Mouse (Mus musculus) layer of hippocampus, postnatal 14 days (tissue): ENCODE results near the gene Kansl1l. TPM values are rescaled to one million over a fixed set of nuclear protein-coding genes. Genes with fewer than 3 reads are reported as not detected.

Experiments used
- DNase-seq, 2 experiments: peaks; one replicate each; pipeline ENCODE4 v3.0.0; 2021 to 2022; ENCODE audit warnings: low spot score in 2 of 2, mixed read lengths in 1 of 2
- total RNA-seq, 2 experiments: library from RNA; stranded (reverse); gene quantifications; 2 replicates each; pipeline ENCODE4 v1.2.3; 2021

Gene Kansl1l
- total RNA-seq, 2 experiments from 2014 or later: 14.3 to 15.0 TPM

DNA sequence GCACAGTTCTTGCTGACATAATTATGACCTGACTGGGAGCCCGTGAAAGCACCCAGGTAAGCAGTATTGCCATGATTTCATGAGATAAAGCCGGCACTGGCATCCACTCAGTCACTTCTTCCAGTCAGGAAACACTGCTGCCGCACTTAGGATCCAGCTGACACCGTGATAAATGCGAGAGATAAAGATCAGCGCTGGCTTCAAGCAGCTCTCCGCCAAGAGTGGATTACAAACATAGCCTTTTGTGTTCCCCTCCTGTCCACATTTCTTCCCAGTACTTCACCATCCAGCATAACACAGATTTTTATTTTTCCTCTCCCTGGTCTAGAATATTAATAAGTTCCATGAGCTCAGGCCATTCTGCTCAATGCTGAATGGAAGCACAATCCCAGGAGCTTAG, 2.9 kb upstream of the Kansl1l start:
- DNase-seq: no peak

DNA sequence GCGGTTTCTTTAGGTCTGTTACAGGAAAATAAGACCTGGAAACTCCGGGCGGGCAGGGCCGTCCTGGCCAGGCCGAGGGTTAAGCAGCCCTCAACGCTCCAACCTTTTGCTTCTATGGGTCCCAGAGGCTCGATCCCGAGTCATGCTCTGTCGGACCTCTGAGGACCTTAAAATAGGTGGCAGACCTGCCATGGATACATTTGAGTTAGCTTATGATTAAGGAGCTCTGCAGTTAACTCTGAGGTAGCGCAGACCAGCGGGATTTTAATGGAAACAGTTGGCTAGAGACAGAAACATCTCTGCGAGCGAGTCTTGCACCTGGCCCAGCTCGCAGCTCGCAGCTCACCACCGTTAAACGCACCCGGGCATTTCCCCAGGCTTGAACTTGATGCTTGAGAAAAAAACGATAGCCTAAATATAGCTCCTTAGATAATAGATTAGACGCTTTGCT, 528 bp upstream of the Kansl1l start:
- DNase-seq: no peak

DNA sequence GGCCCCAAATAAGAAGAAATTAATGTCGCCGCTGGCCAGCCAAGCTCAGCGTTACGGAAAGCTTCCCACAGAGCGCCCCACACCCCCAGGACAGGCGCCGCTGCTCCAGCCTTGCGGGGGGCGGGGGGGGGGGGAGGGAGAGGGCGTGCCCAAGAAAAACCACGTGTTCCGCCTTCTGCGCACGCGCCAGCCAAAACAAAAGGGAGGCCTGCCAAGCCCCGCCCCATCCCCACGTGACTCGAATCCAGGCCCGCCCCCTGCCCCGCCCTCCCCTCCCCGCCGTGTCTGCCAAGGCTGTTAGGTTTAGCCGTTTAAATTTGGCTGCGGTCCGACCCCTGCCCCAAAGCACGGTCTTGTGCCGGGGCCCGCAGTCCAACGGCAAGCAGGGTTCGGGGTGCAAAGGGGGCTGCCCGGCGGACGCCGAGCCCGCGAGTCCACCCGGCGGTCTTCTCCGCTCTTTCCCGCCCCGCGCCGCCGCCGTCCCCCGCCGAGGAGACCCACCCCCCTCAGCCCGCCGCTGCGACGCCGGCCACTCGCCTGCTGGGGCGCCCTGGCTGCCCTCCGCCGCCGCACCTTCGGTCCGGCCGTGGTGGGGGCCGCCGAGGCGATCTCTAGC, 417 bp downstream of the Kansl1l start:
- peak; percentile 96 to 98 for DNase-seq

DNA sequence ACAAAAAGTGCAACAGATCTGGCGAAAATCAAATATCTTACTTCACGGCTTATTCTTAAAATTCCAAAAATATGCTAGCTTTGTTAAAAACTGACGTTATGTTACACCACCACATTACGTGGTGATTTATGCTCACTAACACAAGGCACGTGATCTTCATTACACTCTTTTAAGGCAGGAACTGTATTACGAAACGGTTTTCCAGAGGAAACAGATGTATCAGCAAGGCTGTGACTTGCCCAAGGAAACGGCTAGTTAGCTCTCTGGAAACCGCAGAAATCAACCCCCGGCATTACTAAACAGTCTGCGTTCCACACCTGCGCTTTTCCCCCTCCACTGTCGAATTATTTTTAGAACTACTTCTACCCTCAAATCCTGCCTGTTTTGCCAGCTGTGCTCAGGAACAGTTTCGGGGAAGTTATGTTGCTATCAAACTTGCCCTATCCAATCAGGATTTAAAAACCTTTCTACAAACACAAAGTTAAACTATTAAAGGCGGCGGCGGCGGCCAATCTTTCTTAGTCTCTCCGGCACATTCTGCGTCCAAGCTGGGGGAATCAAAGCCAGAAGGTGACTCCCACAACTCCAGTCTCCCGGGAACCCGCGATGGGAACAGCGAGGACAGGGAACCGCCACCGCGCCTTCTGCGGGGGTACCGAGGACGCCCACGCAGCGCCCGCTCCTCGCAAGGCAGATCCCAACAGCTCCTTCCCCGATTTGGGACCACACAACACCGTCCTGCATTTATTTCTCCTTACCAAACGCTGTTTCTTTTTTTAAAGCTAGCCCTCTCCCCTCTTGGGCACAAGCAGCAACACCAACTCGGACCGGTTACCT, 1.2 kb downstream of the Kansl1l start:
- DNase-seq: peak; percentile 69 to 85

DNA sequence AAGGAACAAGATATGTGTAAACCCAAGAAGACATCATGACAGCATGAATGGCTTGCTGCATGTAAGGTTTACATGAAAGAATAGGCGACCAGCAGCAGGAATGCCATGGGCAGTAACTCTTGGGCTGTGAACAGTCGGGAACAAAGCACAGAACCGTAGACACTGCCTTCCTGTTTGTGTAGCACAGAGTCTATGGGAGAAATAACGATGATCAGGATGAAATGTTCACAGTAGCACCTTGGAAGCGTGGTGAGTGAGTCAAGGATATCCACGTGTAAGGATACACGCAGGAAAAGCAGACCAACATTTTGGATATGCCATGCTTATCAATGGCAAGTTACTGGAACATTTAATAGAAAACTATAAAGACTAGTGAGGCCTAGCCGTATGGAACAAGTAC, 2.6 kb downstream of the Kansl1l start:
- DNase-seq: no peak

DNA sequence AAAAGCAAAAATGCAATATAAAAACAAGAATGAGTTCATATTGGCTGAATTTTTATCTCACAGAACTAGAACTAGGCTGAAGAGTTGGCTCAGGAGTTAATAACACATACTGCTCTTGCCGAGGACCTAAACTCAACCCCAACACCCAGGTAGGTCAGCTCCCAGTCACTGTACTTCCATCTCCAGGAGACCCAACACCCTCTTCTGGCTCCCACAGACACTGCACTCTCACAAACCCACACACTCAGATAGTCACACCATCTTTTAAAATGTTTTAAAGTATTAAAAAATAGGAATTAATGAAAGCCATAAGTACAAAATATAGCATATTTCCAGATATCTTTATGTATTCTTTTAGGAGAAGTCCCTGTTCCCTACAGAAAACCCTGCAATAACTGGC, 4.2 kb downstream of the Kansl1l start:
- DNase-seq: no peak

DNA sequence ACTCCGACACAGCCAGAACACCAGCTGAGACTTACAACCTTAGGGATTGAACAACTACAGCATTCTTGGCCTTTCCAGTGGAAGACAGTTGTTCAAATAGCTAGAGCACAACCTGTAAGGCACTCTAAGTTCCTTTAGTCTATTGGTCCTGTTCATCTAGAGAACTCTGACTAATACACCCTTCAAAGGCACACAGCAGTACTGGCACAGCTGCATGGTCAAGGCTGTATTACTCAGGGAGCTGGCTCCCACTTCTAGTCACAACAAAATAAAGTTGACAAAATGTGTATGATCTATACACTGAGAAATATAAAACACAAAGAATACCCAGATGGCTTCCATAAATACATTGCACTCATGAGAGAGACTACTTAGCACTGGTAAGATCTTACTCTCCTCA, 10.5 kb downstream of the Kansl1l start:
- no peak for DNase-seq

DNA sequence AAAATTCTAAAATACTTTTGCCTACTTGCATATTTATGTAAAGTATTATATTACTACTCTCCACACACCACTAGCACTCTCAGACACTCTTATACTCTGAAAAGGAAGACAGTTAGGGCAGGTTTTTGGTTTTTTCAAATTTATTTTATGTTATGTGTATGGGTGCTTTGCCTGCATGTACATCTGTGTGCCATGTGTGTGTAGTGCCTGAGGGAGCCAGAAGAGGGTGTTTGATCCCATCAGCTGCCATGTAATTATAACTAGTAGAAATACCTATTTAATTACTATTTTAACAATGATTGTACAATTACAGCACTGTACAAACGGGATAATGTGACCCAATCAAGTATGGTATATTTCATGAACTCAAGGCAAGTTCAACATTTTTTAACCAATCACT, 12.0 kb downstream of the Kansl1l start:
- DNase-seq: no peak

DNA sequence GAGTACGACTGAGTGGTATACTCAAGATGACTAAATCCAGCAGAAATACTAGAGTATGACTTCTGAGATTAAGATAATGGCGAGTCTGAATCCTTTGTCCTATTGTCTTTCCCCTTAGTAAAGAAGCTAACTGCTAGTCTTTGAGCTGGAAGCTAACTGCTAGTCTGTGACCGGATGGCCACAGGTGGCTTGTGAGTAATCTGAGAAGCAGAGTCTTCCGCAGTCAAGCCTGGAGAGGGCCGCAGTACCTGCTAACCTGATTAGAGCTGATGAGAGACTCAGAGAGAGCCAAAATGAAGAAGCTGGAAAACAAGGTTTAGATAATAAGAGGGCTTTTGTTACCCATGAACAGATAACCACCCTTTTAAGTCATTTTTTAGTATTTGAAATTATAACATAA, 12.7 kb downstream of the Kansl1l start:
- no peak for DNase-seq

DNA sequence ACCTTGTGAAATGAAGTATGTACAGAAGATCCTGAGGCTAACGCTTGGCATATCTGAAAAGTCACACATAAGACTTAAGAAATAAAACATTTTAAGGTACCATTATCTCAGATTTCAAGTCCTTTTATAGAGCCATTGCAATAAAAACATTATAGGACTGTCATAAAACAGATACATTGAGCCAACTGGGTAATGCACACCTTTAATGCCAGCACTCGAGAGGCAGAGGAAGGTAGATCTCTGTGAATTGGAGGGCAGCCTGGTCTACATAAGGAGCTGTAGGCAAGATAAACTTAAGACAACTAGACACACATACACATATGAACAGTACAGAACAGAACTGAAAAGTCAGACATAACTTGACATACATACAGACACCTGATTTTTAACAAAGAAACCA, 19.4 kb downstream of the Kansl1l start:
- DNase-seq: no peak

DNA sequence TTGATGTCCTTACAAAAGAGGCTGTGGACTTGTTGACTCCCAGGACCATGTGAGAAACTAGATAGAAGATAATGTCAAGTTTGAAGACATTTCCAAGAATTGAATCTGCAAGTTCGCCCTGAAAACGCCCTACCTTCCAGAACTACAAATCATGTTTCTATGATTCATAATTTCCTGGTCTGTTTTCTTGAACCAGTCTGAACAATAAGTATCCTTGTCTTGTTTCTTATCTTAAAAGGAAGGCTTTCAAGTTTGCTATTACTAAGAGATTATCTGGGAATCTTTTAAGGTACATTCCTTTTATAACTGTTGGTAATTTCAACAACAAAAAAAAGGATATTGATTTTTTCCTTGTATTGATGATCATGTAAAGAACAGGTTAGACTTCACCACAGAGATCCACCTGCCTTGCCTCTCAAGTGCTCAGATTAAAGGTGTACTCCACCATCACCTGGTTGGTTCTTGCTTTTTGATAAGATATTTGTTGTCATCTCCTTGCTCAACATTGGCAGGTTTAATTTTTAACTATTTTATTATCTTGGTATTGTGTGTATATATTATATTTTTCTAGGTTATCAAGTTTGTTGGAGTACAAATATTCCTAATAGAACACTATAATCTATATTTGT, 24.4 kb downstream of the Kansl1l start:
- DNase-seq: no peak

DNA sequence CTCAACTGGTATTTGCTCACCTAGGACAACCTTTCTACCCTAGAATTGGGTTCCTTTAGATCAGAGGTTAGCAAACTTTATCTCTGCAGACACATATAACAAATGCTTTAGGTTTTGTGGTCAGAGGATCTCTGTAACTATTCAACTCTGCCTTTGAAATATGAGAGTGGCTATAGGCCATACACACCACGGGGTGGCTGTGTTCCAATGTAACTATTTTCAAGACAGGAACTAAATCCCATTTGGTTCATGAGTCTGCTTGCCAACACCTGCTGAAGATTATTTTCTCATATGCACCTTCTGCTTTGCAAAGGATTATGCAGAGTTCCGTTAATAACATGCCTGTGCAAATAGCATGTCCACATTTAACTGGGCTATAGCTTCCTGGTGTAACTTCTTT, 35.1 kb downstream of the Kansl1l start:
- no peak for DNase-seq

DNA sequence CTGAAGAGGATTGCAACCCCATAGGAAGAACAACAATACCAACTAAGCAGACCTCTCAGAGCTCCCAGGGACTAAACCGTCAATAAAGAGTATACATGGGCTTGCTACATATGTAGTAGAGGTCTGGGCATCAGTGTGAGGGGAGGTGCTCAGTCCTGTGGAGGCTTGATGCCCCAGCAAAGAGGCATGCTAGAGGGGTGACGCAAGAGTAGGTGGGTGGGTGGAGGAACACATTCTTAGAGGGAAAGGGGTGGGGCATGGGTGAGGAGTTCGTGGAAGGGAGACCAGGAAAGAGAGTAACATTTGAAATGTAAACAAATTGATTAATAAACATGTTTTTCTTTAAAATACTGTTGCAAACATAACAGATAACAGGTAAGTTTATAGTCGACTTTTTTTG, 36.3 kb downstream of the Kansl1l start:
- no peak for DNase-seq

DNA sequence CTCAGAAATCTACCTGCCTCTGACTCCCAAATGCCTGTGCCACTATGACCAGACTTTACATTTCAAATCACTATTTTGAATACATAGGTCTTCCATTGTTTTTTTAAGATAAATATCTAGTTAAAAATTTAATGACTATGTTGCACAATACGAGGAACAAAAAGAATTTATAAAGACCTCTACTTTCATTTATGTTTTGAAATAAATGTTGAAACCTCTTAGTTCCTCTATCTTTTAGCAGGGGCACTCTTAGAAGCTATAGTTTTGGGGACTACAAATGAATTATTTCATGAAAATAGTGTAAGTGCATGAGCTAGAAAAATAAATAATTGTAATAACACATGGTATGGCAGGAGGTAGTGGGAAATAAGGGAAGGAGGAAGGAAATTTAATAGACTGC, 38.6 kb downstream of the Kansl1l start:
- DNase-seq: no peak

DNA sequence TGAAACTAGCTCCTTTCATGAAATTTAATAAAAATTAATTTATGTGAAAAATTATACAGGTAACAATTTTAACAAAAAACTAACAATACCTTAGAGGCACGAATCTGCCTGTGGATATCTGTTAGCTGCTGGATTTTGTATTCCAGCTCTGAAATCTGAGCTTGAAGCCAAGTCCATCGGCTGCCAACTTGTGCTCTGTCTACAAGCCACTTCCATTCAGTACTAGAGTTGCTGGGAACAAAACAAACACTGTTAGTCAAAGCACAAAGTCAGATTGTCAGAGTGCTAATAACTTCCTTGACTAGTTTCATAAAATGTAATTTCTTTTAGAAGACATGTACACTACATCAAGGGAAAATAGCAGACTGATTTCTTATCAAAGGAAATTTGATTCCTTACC, 39.5 kb downstream of the Kansl1l start:
- DNase-seq: peak in 1 of 2 experiments; percentile 60

DNA sequence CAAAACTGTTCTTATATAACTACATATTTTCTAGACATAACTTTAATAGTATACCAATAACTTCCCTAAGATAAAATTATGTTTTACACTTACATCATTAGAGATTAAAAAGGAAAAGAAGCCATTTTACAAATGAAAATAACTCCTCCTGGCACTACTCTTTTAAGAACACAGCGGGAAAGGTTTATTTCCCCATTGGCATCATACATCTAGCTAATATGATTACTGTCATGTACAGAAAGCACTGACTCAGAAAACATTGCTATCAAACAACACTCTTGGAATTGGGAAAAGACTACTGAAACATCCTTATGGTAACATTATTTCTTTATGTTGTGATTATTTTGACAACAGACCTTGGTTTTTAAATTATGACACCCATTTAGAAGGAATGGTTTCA, 48.6 kb downstream of the Kansl1l start:
- DNase-seq: no peak

DNA sequence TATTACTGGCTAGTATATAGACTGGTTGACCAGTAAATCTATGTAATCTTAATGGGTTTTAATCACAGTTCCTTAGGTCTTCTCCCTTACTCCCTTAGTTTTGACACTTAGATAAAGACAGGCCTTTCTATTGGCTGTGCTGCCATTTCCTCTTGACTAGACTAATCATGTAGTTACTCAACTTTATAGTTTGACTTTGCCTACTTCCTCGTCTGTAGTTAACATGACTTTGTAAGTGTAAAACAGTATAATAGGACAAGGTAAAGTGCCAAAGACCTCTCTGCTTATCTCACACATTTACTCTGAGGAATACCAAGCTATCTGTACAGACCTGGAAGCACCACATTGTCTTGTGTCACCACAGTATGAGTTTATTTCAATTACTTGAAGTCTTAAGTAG, 86.8 kb downstream of the Kansl1l start:
- no peak for DNase-seq

DNA sequence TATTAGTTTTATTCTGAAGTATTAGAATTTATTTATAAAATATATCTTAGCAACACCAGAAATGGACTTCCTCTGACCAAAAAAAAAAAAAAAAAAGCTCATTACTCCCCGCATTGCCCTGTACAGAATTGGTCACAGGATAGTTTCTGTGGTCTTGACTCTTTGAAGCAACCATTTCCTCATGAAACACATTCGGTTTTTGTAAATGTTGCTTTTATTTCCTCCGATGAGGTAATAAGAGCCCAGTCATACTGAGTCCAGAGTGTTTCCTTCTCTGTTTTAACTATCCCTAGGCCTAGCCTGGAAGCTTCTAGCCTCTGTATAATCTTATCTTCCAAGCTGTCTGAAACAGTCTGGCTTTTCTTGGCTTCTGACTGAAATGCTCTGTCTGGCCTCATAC, 104.5 kb downstream of the Kansl1l start:
- DNase-seq: no peak

DNA sequence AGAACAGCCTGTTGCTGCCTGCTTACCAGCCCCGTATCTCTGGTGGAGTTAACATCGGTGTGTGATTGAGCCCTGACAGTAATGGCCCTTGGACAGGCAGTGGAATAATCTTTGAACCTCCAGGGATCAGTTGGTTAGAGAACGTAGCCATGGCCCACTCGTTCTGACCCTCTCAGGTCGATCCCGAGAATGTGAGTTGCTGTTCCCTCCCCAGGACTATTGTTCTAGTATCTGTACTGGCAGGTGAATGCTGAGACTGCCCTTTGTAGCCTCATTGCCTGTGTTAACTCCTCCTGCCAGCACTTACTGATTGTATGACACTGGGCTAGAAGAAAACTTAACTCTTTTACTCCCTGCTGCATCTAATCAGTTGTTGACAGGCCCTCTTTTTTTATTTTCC, 112.8 kb downstream of the Kansl1l start:
- no peak for DNase-seq

DNA sequence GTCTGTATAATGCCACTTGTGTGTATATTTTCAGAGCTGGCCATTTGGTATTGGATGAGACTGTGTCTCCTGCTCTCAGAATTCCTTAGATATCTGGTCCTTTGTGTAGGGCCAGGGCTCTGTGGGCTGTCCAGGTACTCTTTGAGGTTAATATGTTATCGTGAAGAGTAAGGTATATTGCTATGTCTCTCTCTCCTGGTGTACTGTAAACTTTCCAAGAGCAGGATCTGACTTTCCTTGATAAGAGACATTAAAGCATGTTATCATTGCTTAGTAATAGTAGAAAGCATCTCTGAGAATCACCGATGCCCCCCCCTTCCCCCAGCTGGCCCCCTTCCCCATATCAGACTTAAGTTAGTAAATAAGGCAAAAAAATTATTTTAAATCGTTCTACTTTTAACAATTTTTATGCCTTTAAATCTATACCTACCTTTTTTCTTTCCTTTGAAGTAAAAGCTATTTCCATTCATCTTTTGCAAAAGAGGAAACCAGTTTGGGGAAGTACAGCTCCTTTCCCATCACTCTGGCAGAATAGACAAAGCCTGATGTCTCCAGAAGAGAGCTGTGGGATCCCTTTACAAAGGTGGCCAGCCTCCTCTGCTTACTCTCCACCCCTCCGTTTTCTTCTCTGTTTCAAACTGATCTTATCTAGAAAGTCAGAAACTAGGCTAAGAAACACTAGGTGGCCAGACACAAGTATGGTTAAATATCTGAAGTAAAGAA, 114.6 kb downstream of the Kansl1l start:
- DNase-seq: no peak

DNA sequence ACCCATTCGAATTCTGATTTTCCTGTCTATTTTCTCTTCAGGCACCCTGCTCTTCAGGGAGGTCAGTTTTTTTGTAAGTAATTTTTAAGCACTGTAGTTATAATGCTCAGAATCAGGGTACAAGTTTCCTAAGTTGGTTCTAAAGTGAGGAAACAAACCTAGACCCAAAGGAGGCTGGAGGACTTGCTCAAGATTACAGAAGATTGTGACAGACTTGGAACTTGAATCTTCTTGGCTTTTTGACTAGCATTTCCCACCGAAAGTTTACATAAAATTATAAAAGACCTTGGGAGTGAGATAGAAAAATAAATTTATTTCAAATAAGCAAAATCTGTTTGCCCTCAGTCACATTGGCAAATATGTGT, 115.8 kb downstream of the Kansl1l start:
- no peak for DNase-seq
